Comparison of ENCODE assay signal across 16 mouse cellular contexts in genomic region chr10:83325903-83326302, GRCm38 (mm10).
"Had no signal": no experiment of that assay in that cellular context is flagged by ENCODE, and none has a peak within 500 bp of the region (broad histone marks: within the 10 kb centered on the region; RNA-seq: fewer than 3 reads in every experiment).

No protein-coding gene starts in this region.

- H3K4me3 ChIP-seq: neural tube, embryonic 13.5 days; neural tube, embryonic 15.5 days; stomach, embryonic 15.5 days had no signal

- H3K4me2 ChIP-seq: neural tube, embryonic 13.5 days; neural tube, embryonic 15.5 days; stomach, embryonic 15.5 days had no signal

- H3K27ac ChIP-seq: neural tube, embryonic 13.5 days; neural tube, embryonic 15.5 days; stomach, embryonic 15.5 days; stomach, postnatal 0 days had no signal

- H3K4me1 ChIP-seq: neural tube, embryonic 13.5 days; neural tube, embryonic 15.5 days; stomach, embryonic 15.5 days had no signal

- H3K36me3 ChIP-seq: neural tube, embryonic 13.5 days; neural tube, embryonic 15.5 days; stomach, embryonic 15.5 days had no signal

- H3K9ac ChIP-seq: neural tube, embryonic 13.5 days; neural tube, embryonic 15.5 days; stomach, embryonic 15.5 days had no signal

- H3K27me3 ChIP-seq: neural tube, embryonic 13.5 days; neural tube, embryonic 15.5 days; stomach, embryonic 15.5 days had no signal

- H3K9me3 ChIP-seq: neural tube, embryonic 13.5 days; neural tube, embryonic 15.5 days; stomach, embryonic 15.5 days had no signal

- DNase-seq: retina, postnatal 1 day; right cerebral cortex, adult 18-20 months; right cerebral cortex, postnatal 14 days; right cerebral cortex, postnatal 25 days; right cerebral cortex, postnatal 4 days; spleen, adult 18-20 months; thymus, adult 18-20 months; thymus, adult 2 months; thymus, postnatal 14 days; thymus, postnatal 25 days; thymus, postnatal 36 days; thymus, postnatal 4 days had no signal
